Mouse (Mus musculus) liver, embryonic 11.5 days (tissue): ENCODE results near the gene Phc1. TPM values are rescaled to one million over a fixed set of nuclear protein-coding genes. Genes with fewer than 3 reads are reported as not detected.
A peak's percentile ranks its signal among the peaks of the same experiment; 100 is the strongest.

Experiments
- ATAC-seq: fragments of 200-750 bp; cut with Nextera tagmentation; replicated peaks from 2 replicates; pipeline ENCODE4 v1.8.0; 2017; ENCODE audit warnings: moderate number of reproducible peaks, mild to moderate bottlenecking, moderate TSS enrichment, moderate library complexity; ENCODE audit not compliant: low FRiP score
- DNase-seq: peaks from one replicate; pipeline ENCODE4 v3.0.0-alpha.2; 2017; ENCODE audit warnings: low spot score
- H3K27ac ChIP-seq: fragments of 300-500 bp; sonication (generic); 2 replicates; pipeline ENCODE4 v1.5.1; 2014; ENCODE audit warnings: mild to moderate bottlenecking, low read depth, low read length, control low read depth
- H3K27me3 ChIP-seq: fragments of 300-500 bp; sonication (generic); replicated peaks from 2 replicates; pipeline ENCODE4 v1.6.1; 2014; ENCODE audit warnings: low read length, mixed read lengths; ENCODE audit not compliant: control insufficient read depth, insufficient read depth
- H3K36me3 ChIP-seq: fragments of 300-500 bp; sonication (generic); 2 replicates; pipeline ENCODE4 v1.6.1; 2014; ENCODE audit warnings: mild to moderate bottlenecking, low read length, moderate library complexity, mixed read lengths; ENCODE audit not compliant: control insufficient read depth, insufficient read depth
- H3K4me1 ChIP-seq: fragments of 300-500 bp; sonication (generic); replicated peaks from 2 replicates; pipeline ENCODE4 v1.6.1; 2014; ENCODE audit warnings: low read length, mixed read lengths; ENCODE audit not compliant: control insufficient read depth, insufficient read depth
- H3K4me2 ChIP-seq: fragments of 300-500 bp; sonication (generic); 2 replicates; pipeline ENCODE4 v1.6.1; 2014; ENCODE audit warnings: mild to moderate bottlenecking, control low read depth, moderate library complexity
- H3K4me3 ChIP-seq: fragments of 300-500 bp; sonication (generic); 2 replicates; pipeline ENCODE4 v1.5.1; 2014; ENCODE audit warnings: low read depth, low read length, control low read depth
- H3K9ac ChIP-seq: fragments of 300-500 bp; sonication (generic); 2 replicates; pipeline ENCODE4 v1.6.1; 2014; ENCODE audit warnings: low read depth, low read length, control low read depth
- H3K9me3 ChIP-seq: fragments of 300-500 bp; sonication (generic); 2 replicates; pipeline ENCODE4 v1.6.1; 2016; ENCODE audit warnings: low read length, inconsistent platforms, mixed read lengths; ENCODE audit not compliant: control insufficient read depth
- WGBS: fragments of 180-500 bp; shearing (Covaris S2); extraction: QIAGEN DNeasy Blood & Tissue Kit; methylation state at CpG from one replicate; pipeline ENCODE4 v1.1.7; 2014; 5-methylcytosine and 5-hydroxymethylcytosine counted together
- polyA plus RNA-seq: library from polyadenylated mRNA; unstranded; fragments of >200 nt; fragmentation: Nextera tagmentation; extraction: Ambion mirVana; gene quantifications from 2 replicates; pipeline ENCODE4 v1.2.1, GENCODE M21; 2014

Gene Phc1
- polyA plus RNA-seq, 1 experiment from 2014 or later = 12.4 TPM

- Histone ChIP-seq H3K4me2 (peak overlapping the region; percentile 36), H3K4me1 (peaks cover 21% of the 10 kb centered on the region), H3K9me3 (no peaks in the 10 kb centered on the region), H3K27me3 (no peaks in the 10 kb centered on the region), H3K27ac (no peak overlapping the region), H3K4me3 (no peak overlapping the region), H3K36me3 (no peaks in the 10 kb centered on the region), H3K9ac (no peak overlapping the region)
- DNase-seq (no peak), ATAC-seq (peak; percentile 19; the same call in 1 of the 2 replicates)
- whole genome bisulfite sequencing = 20% methylated on average over 10 of the region's 10 CpGs
Measured at GRCm38 (mm10) chr6:122343719-122344118, 3.4 kb upstream of the Phc1 start.

GRCm38 (mm10) chr6:122342125-122342524, 1.8 kb upstream of the Phc1 start:
- Histone ChIP-seq H3K4me2 (no peak overlapping the region), H3K4me1 (peaks cover 26% of the 10 kb centered on the region), H3K27me3 (no peaks in the 10 kb centered on the region), H3K4me3 (no peak overlapping the region), H3K9me3 (no peaks in the 10 kb centered on the region), H3K36me3 (no peaks in the 10 kb centered on the region), H3K9ac (no peak overlapping the region), H3K27ac (no peak overlapping the region)
- ATAC-seq = no peak
- no peak for DNase-seq
- 36% methylated on average over 5 of the region's 5 CpGs for WGBS

GRCm38 (mm10) chr6:122341038-122341810, 863 bp upstream of the Phc1 start:
- H3K4me1 ChIP-seq = peaks cover 26% of the 10 kb centered on the region

GRCm38 (mm10) chr6:122339648-122340341, 566 bp downstream of the Phc1 start:
- Histone ChIP-seq H3K36me3 (no peaks in the 10 kb centered on the region), H3K27ac (peak overlapping the region; percentile 66), H3K27me3 (no peaks in the 10 kb centered on the region), H3K4me2 (peak overlapping the region; percentile 64), H3K4me3 (peak overlapping the region; percentile 75), H3K4me1 (peaks cover 21% of the 10 kb centered on the region), H3K9me3 (no peaks in the 10 kb centered on the region), H3K9ac (peak overlapping the region; percentile 71)
- under 1% methylated on average over 30 of the region's 71 CpGs for WGBS
- ATAC-seq (peak; percentile 86), DNase-seq (peak; percentile 86)

More at GRCm38 (mm10) chr6:122341038-122341810, 863 bp upstream of the Phc1 start:
- Histone ChIP-seq H3K4me3 (no peak overlapping the region), H3K9ac (no peak overlapping the region), H3K36me3 (no peaks in the 10 kb centered on the region), H3K27me3 (no peaks in the 10 kb centered on the region), H3K9me3 (no peaks in the 10 kb centered on the region), H3K27ac (no peak overlapping the region), H3K4me2 (no peak overlapping the region; the same call in 1 of the 2 replicates)
- DNase-seq (no peak), ATAC-seq (no peak)
- 63% methylated on average over 7 of the region's 7 CpGs for WGBS

GRCm38 (mm10) chr6:122339047-122339647, 1.2 kb downstream of the Phc1 start:
- Histone ChIP-seq H3K36me3 (no peaks in the 10 kb centered on the region), H3K27ac (peak overlapping the region; percentile 66), H3K4me1 (peaks cover 16% of the 10 kb centered on the region), H3K27me3 (no peaks in the 10 kb centered on the region), H3K4me2 (peak overlapping the region; percentile 64), H3K9ac (peak overlapping the region; percentile 71), H3K4me3 (peak overlapping the region; percentile 75), H3K9me3 (no peaks in the 10 kb centered on the region)
- ATAC-seq (peak; percentile 79), DNase-seq (peak; percentile 83)
- WGBS = under 1% methylated on average over 36 of the region's 51 CpGs

- DNase-seq (no peak), ATAC-seq (no peak)
- Histone ChIP-seq H3K27me3 (no peaks in the 10 kb centered on the region), H3K4me3 (no peak overlapping the region), H3K9ac (no peak overlapping the region), H3K27ac (no peak overlapping the region), H3K36me3 (peaks cover 4% of the 10 kb centered on the region), H3K4me2 (no peak overlapping the region), H3K4me1 (peaks cover 8% of the 10 kb centered on the region; the same call in 1 of the 2 replicates), H3K9me3 (no peaks in the 10 kb centered on the region)
- 66% methylated on average over 6 of the region's 6 CpGs for whole genome bisulfite sequencing
Measured at GRCm38 (mm10) chr6:122337546-122337945, 2.8 kb downstream of the Phc1 start.

- WGBS = 84% methylated on average over 7 of the region's 7 CpGs
- no peaks in the 10 kb centered on the region for H3K9me3 ChIP-seq
- no peak overlapping the region for H3K4me2 ChIP-seq
- no peak for ATAC-seq
- no peaks in the 10 kb centered on the region for H3K27me3 ChIP-seq
- H3K27ac ChIP-seq = no peak overlapping the region
- peaks cover 5% of the 10 kb centered on the region; the same call in 1 of the 2 replicates for H3K4me1 ChIP-seq
- no peak overlapping the region for H3K9ac ChIP-seq
- H3K36me3 ChIP-seq = peaks cover 9% of the 10 kb centered on the region
- H3K4me3 ChIP-seq = no peak overlapping the region
- no peak for DNase-seq
Measured at GRCm38 (mm10) chr6:122334786-122335340, 5.5 kb downstream of the Phc1 start.

- Histone ChIP-seq H3K4me3 (no peak overlapping the region), H3K36me3 (peaks cover 11% of the 10 kb centered on the region), H3K9me3 (no peaks in the 10 kb centered on the region), H3K4me2 (no peak overlapping the region), H3K4me1 (0 out of 2 replicates have a peak, but pooled peaks cover 3% of the 10 kb centered on the region), H3K27me3 (no peaks in the 10 kb centered on the region), H3K9ac (no peak overlapping the region), H3K27ac (no peak overlapping the region)
- no peak for DNase-seq
- no peak for ATAC-seq
- 88% methylated on average over 13 of the region's 13 CpGs for WGBS
Measured at GRCm38 (mm10) chr6:122333081-122333612, 7.2 kb downstream of the Phc1 start.
